8 mouse cellular contexts compared by ENCODE assay signal in genomic region chr10:60827266-60827665, GRCm38 (mm10). TPM values are rescaled to one million over a fixed set of nuclear protein-coding genes. Genes with fewer than 3 reads are reported as not detected.
DNase-seq lines count a peak whose midpoint lies in the region; ATAC-seq and TF ChIP-seq lines count a peak whose summit lies in the region.

No protein-coding gene starts in this region.

- H3K36me3 ChIP-seq in embryonic facial prominence, embryonic 11.5 days (replicated peaks; ENCODE audit: control insufficient read depth, insufficient read depth, low read depth, low read length) = no peaks in the 10 kb centered on the region
- no peaks in the 10 kb centered on the region for H3K36me3 ChIP-seq in intestine, embryonic 15.5 days
- no peaks in the 10 kb centered on the region for H3K36me3 ChIP-seq in midbrain, embryonic 16.5 days (ENCODE audit: control insufficient read depth, insufficient read depth, low read length)

- no peak for ATAC-seq in embryonic facial prominence, embryonic 11.5 days (replicated peaks; ENCODE audit: insufficient number of reproducible peaks, low FRiP score, low TSS enrichment, low read depth)
- no peak for ATAC-seq in intestine, embryonic 15.5 days
- ATAC-seq in midbrain, embryonic 16.5 days = no peak
- no peak for ATAC-seq in megakaryocyte progenitor cell, adult 5-6 weeks (replicated peaks; ENCODE audit: poor library complexity)

- no peak for TF ChIP-seq CTCF in gastrocnemius, adult 2 months (IDR thresholded peaks at IDR 0.05)

- H3K9me3 ChIP-seq in embryonic facial prominence, embryonic 11.5 days (replicated peaks; ENCODE audit: control insufficient read depth, low read length) = no peaks in the 10 kb centered on the region
- no peaks in the 10 kb centered on the region for H3K9me3 ChIP-seq in intestine, embryonic 15.5 days
- H3K9me3 ChIP-seq in midbrain, embryonic 16.5 days (replicated peaks; ENCODE audit: control insufficient read depth, low read length, poor library complexity, severe bottlenecking) = no peaks in the 10 kb centered on the region

- peaks cover 3% of the 10 kb centered on the region for H3K4me1 ChIP-seq in embryonic facial prominence, embryonic 11.5 days (ENCODE audit: control insufficient read depth, insufficient read depth, low read length)
- peaks cover 55% of the 10 kb centered on the region for H3K4me1 ChIP-seq in intestine, embryonic 15.5 days (replicated peaks)
- peaks cover 34% of the 10 kb centered on the region for H3K4me1 ChIP-seq in midbrain, embryonic 16.5 days (ENCODE audit: control insufficient read depth, insufficient read depth, low read length)

- peaks cover 21% of the 10 kb centered on the region for H3K27me3 ChIP-seq in embryonic facial prominence, embryonic 11.5 days (ENCODE audit: control insufficient read depth, insufficient read depth, low read length)
- H3K27me3 ChIP-seq in intestine, embryonic 15.5 days (replicated peaks) = peaks cover 13% of the 10 kb centered on the region
- H3K27me3 ChIP-seq in midbrain, embryonic 16.5 days (ENCODE audit: control insufficient read depth, insufficient read depth, low read depth, low read length) = peaks cover 22% of the 10 kb centered on the region

- WGBS in embryonic facial prominence, embryonic 11.5 days = 16% methylated on average over 5 of the region's 5 CpGs
- WGBS in intestine, embryonic 15.5 days = 29% methylated on average over 5 of the region's 5 CpGs
- WGBS in midbrain, embryonic 16.5 days = 21% methylated on average over 5 of the region's 5 CpGs

- peak overlapping the region; percentile 69 for H3K4me3 ChIP-seq in gastrocnemius, adult 2 months
- H3K4me3 ChIP-seq in embryonic facial prominence, embryonic 11.5 days (ENCODE audit: low read depth, low read length) = peak overlapping the region; percentile 36
- H3K4me3 ChIP-seq in intestine, embryonic 15.5 days (replicated peaks) = peak overlapping the region; percentile 39
- peak overlapping the region; percentile 49 for H3K4me3 ChIP-seq in midbrain, embryonic 16.5 days (ENCODE audit: low read depth, low read length)

- peak; percentile 25 for DNase-seq in gastrocnemius, adult 2 months
- no peak for DNase-seq in gastrocnemius, postnatal 4 days (ENCODE audit: low spot score in 2 of 2)
- DNase-seq in 3T3-L1 (ENCODE audit: low read depth, low spot score) = peak; percentile 60
- no peak for DNase-seq in embryonic facial prominence, embryonic 11.5 days (ENCODE audit: low spot score)
- DNase-seq in gastrocnemius, postnatal 36 days = no peak

- no peak overlapping the region for H3K27ac ChIP-seq in gastrocnemius, adult 2 months
- no peak overlapping the region for H3K27ac ChIP-seq in embryonic facial prominence, embryonic 11.5 days (replicated peaks; ENCODE audit: low read depth, low read length)
- H3K27ac ChIP-seq in intestine, embryonic 15.5 days = no peak overlapping the region
- no peak overlapping the region for H3K27ac ChIP-seq in midbrain, embryonic 16.5 days (ENCODE audit: low read length)

- peak overlapping the region; percentile 82 for H3K4me2 ChIP-seq in embryonic facial prominence, embryonic 11.5 days (ENCODE audit: low read depth, low read length)
- H3K4me2 ChIP-seq in intestine, embryonic 15.5 days (replicated peaks) = peak overlapping the region; percentile 99
- H3K4me2 ChIP-seq in midbrain, embryonic 16.5 days (ENCODE audit: low read length) = peak overlapping the region; percentile 92

- intact Hi-C loops in gastrocnemius, adult 2 months (cut with DNase I) = no loop called here
- intact Hi-C loops in gastrocnemius, postnatal 36 days (cut with DNase I) = no loop called here

- no peak overlapping the region for H3K9ac ChIP-seq in embryonic facial prominence, embryonic 11.5 days (replicated peaks; ENCODE audit: low read length)
- H3K9ac ChIP-seq in intestine, embryonic 15.5 days = no peak overlapping the region
- H3K9ac ChIP-seq in midbrain, embryonic 16.5 days (ENCODE audit: low read depth, low read length) = peak overlapping the region; percentile 67

RNA-seq across cellular contexts. Expression of gene Unc5b, which starts 4.1 kb away (rescaled TPM):
- 1 to 10 TPM; 1.4 to 2.9 TPM for total RNA-seq in gastrocnemius, adult 2 months (2021)
- 10 to 100 TPM; 15.2 to 16.1 TPM for total RNA-seq in gastrocnemius, postnatal 4 days (2021)
- 4.0 and 4.7 TPM in 2 replicates for polyA plus RNA-seq in embryonic facial prominence, embryonic 11.5 days (2014; fragmentation: Nextera tagmentation; extraction: Ambion mirVana)
- polyA plus RNA-seq in intestine, embryonic 15.5 days (2015; fragmentation: Nextera tagmentation; extraction: Ambion mirVana) = 4.6 and 5.1 TPM in 2 replicates
- polyA plus RNA-seq in midbrain, embryonic 16.5 days (2015; fragmentation: Nextera tagmentation; extraction: Ambion mirVana) = 2.0 and 2.4 TPM in 2 replicates
- total RNA-seq in megakaryocyte progenitor cell, adult 5-6 weeks (2015) = not detected in 2 replicates
- not detected in 2 replicates for total RNA-seq in megakaryocyte progenitor cell, adult 5-6 weeks (2017)
- total RNA-seq in gastrocnemius, postnatal 36 days (2021) = 1 to 10 TPM; 2.2 TPM

Comparison
In these comparisons a context has a peak if more than half of its experiments do, and no peak if none do; other contexts are left out.
1. DNase-seq: peak in gastrocnemius, adult 2 months (single experiment) and 3T3-L1 (single experiment); none in gastrocnemius, postnatal 4 days (0 of 2), embryonic facial prominence, embryonic 11.5 days (single experiment) and gastrocnemius, postnatal 36 days (0 of 2).
2. RNA of gene Unc5b, which starts 4.1 kb away (total RNA-seq): 15.2 to 16.1 TPM in gastrocnemius, postnatal 4 days; 1.4 to 2.9 TPM in gastrocnemius, adult 2 months, 2.2 TPM in gastrocnemius, postnatal 36 days and not detected in megakaryocyte progenitor cell, adult 5-6 weeks; every median in the first group is over 4 times any median in the second.
3. Peak in every context shown above with its lines, with median percentiles within 50 percentile points of each other: H3K4me3 ChIP-seq and H3K4me2 ChIP-seq.